ENCODE assay signal across 7 mouse cellular contexts in genomic region chr7:30280670-30281138, GRCm38 (mm10). TPM values are rescaled to one million over a fixed set of nuclear protein-coding genes. Genes with fewer than 3 reads are reported as not detected.
DNase-seq lines count a peak whose midpoint lies in the region; ATAC-seq lines count a peak whose summit lies in the region.

No protein-coding gene starts in this region.

- peak overlapping the region; percentile 65 for H3K4me3 ChIP-seq in embryonic facial prominence, embryonic 11.5 days (ENCODE audit: low read depth, low read length)
- H3K4me3 ChIP-seq in limb, embryonic 10.5 days, result peak overlapping the region; percentile 86
- peak overlapping the region; percentile 75 for H3K4me3 ChIP-seq in midbrain, embryonic 13.5 days (replicated peaks)

- peak; percentile 80 for ATAC-seq in embryonic facial prominence, embryonic 11.5 days (replicated peaks; ENCODE audit: insufficient number of reproducible peaks, low FRiP score, low TSS enrichment, low read depth)
- ATAC-seq in granulocyte monocyte progenitor cell, adult 5-6 weeks (replicated peaks; ENCODE audit: poor library complexity, severe bottlenecking), result peak; percentile 43
- peak; percentile 91 for ATAC-seq in midbrain, embryonic 13.5 days

- peak overlapping the region; percentile 53 for H3K9ac ChIP-seq in embryonic facial prominence, embryonic 11.5 days (replicated peaks; ENCODE audit: low read length)
- H3K9ac ChIP-seq in midbrain, embryonic 13.5 days (replicated peaks), result peak overlapping the region; percentile 72

- no peaks in the 10 kb centered on the region for H3K27me3 ChIP-seq in embryonic facial prominence, embryonic 11.5 days (ENCODE audit: control insufficient read depth, insufficient read depth, low read length)
- H3K27me3 ChIP-seq in limb, embryonic 10.5 days (ENCODE audit: low read depth, poor library complexity, severe bottlenecking), result 0 out of 2 replicates have a peak, but pooled peaks cover 1% of the 10 kb centered on the region
- H3K27me3 ChIP-seq in midbrain, embryonic 13.5 days, result no peaks in the 10 kb centered on the region

- H3K9me3 ChIP-seq in embryonic facial prominence, embryonic 11.5 days (replicated peaks; ENCODE audit: control insufficient read depth, low read length), result no peaks in the 10 kb centered on the region
- no peaks in the 10 kb centered on the region for H3K9me3 ChIP-seq in limb, embryonic 10.5 days (replicated peaks)
- no peaks in the 10 kb centered on the region for H3K9me3 ChIP-seq in midbrain, embryonic 13.5 days

- no peaks in the 10 kb centered on the region for H3K36me3 ChIP-seq in embryonic facial prominence, embryonic 11.5 days (replicated peaks; ENCODE audit: control insufficient read depth, insufficient read depth, low read depth, low read length)
- no peaks in the 10 kb centered on the region for H3K36me3 ChIP-seq in limb, embryonic 10.5 days
- no peaks in the 10 kb centered on the region for H3K36me3 ChIP-seq in midbrain, embryonic 13.5 days

- DNase-seq in adrenal gland, postnatal 14 days, result peak; percentile 91
- DNase-seq in embryonic facial prominence, embryonic 11.5 days (ENCODE audit: low spot score), result peak; percentile 92
- peak; percentile 88 for DNase-seq in kidney, adult 11 months
- peak; percentile 80 for DNase-seq in limb, embryonic 10.5 days (ENCODE audit: low spot score)
- peak; percentile 71 for DNase-seq in spleen, adult 12 weeks (ENCODE audit: low spot score)

- peak overlapping the region; percentile 90 for H3K27ac ChIP-seq in embryonic facial prominence, embryonic 11.5 days (replicated peaks; ENCODE audit: low read depth, low read length)
- peak overlapping the region; percentile 88 for H3K27ac ChIP-seq in limb, embryonic 10.5 days
- peak overlapping the region; percentile 98 for H3K27ac ChIP-seq in midbrain, embryonic 13.5 days

- no peaks in the 10 kb centered on the region for H3K4me1 ChIP-seq in embryonic facial prominence, embryonic 11.5 days (ENCODE audit: control insufficient read depth, insufficient read depth, low read length)
- H3K4me1 ChIP-seq in limb, embryonic 10.5 days, result peaks cover 18% of the 10 kb centered on the region
- H3K4me1 ChIP-seq in midbrain, embryonic 13.5 days (replicated peaks), result peaks cover 19% of the 10 kb centered on the region

- under 1% methylated on average over 20 of the region's 20 CpGs for WGBS in embryonic facial prominence, embryonic 11.5 days
- under 1% methylated on average over 20 of the region's 20 CpGs for WGBS in limb, embryonic 10.5 days
- WGBS in midbrain, embryonic 13.5 days, result under 1% methylated on average over 20 of the region's 20 CpGs

- H3K4me2 ChIP-seq in embryonic facial prominence, embryonic 11.5 days (ENCODE audit: low read depth, low read length), result peak overlapping the region; percentile 80
- H3K4me2 ChIP-seq in midbrain, embryonic 13.5 days (replicated peaks), result peak overlapping the region; percentile 92

RNA-seq across cellular contexts. Expression of gene Wdr62, which starts 0.5 kb away (rescaled TPM):
- total RNA-seq in adrenal gland, postnatal 14 days (2021), result 12.3 and 15.0 TPM in 2 replicates
- 5.2 and 9.3 TPM in 2 replicates for polyA plus RNA-seq in embryonic facial prominence, embryonic 11.5 days (2014; fragmentation: Nextera tagmentation; extraction: Ambion mirVana)
- 21.6 and 29.4 TPM in 2 replicates for total RNA-seq in granulocyte monocyte progenitor cell, adult 5-6 weeks (2014; fragmentation: Nextera tagmentation)
- total RNA-seq in granulocyte monocyte progenitor cell, adult 5-6 weeks (2017), result 4.0 and 5.8 TPM in 2 replicates
- polyA plus RNA-seq in limb, embryonic 10.5 days (2016; fragmentation: Nextera tagmentation; extraction: Ambion mirVana), result 15.1 and 15.5 TPM in 2 replicates
- polyA plus RNA-seq in midbrain, embryonic 13.5 days (2015; fragmentation: Nextera tagmentation; extraction: Ambion mirVana), result 5.9 and 6.4 TPM in 2 replicates

RNA-seq across cellular contexts. Expression of gene Thap8, which starts 0.8 kb away (rescaled TPM):
- 0.33 and 0.38 TPM in 2 replicates for total RNA-seq in adrenal gland, postnatal 14 days (2021)
- polyA plus RNA-seq in embryonic facial prominence, embryonic 11.5 days (2014; fragmentation: Nextera tagmentation; extraction: Ambion mirVana), result 0.28 and 0.31 TPM in 2 replicates
- not detected in 2 replicates for total RNA-seq in granulocyte monocyte progenitor cell, adult 5-6 weeks (2014; fragmentation: Nextera tagmentation)
- total RNA-seq in granulocyte monocyte progenitor cell, adult 5-6 weeks (2017), result 0.57 TPM in 1 of 2 replicates, not detected in the other
- 0.15 and 0.25 TPM in 2 replicates for polyA plus RNA-seq in limb, embryonic 10.5 days (2016; fragmentation: Nextera tagmentation; extraction: Ambion mirVana)
- polyA plus RNA-seq in midbrain, embryonic 13.5 days (2015; fragmentation: Nextera tagmentation; extraction: Ambion mirVana), result 0.68 and 0.79 TPM in 2 replicates

RNA-seq across cellular contexts. Expression of gene Clip3, which starts 10.8 kb away (rescaled TPM):
- total RNA-seq in adrenal gland, postnatal 14 days (2021), result 26.9 and 44.7 TPM in 2 replicates
- polyA plus RNA-seq in embryonic facial prominence, embryonic 11.5 days (2014; fragmentation: Nextera tagmentation; extraction: Ambion mirVana), result 52.5 and 70.5 TPM in 2 replicates
- total RNA-seq in granulocyte monocyte progenitor cell, adult 5-6 weeks (2014; fragmentation: Nextera tagmentation), result not detected in 2 replicates
- not detected in 2 replicates for total RNA-seq in granulocyte monocyte progenitor cell, adult 5-6 weeks (2017)
- 37.8 and 51.7 TPM in 2 replicates for polyA plus RNA-seq in limb, embryonic 10.5 days (2016; fragmentation: Nextera tagmentation; extraction: Ambion mirVana)
- polyA plus RNA-seq in midbrain, embryonic 13.5 days (2015; fragmentation: Nextera tagmentation; extraction: Ambion mirVana), result 92.0 and 99.2 TPM in 2 replicates

RNA-seq across cellular contexts. Expression of gene Alkbh6, which starts 27.8 kb away (rescaled TPM):
- 51.4 and 56.3 TPM in 2 replicates for total RNA-seq in adrenal gland, postnatal 14 days (2021)
- 80.7 and 92.0 TPM in 2 replicates for polyA plus RNA-seq in embryonic facial prominence, embryonic 11.5 days (2014; fragmentation: Nextera tagmentation; extraction: Ambion mirVana)
- 32.6 and 33.3 TPM in 2 replicates for total RNA-seq in granulocyte monocyte progenitor cell, adult 5-6 weeks (2014; fragmentation: Nextera tagmentation)
- 30.1 and 35.5 TPM in 2 replicates for total RNA-seq in granulocyte monocyte progenitor cell, adult 5-6 weeks (2017)
- polyA plus RNA-seq in limb, embryonic 10.5 days (2016; fragmentation: Nextera tagmentation; extraction: Ambion mirVana), result 93.3 and 107 TPM in 2 replicates
- polyA plus RNA-seq in midbrain, embryonic 13.5 days (2015; fragmentation: Nextera tagmentation; extraction: Ambion mirVana), result 128 and 132 TPM in 2 replicates

RNA-seq across cellular contexts. Expression of gene Syne4, which starts 33.9 kb away (rescaled TPM):
- total RNA-seq in adrenal gland, postnatal 14 days (2021), result 23.5 and 30.2 TPM in 2 replicates
- polyA plus RNA-seq in embryonic facial prominence, embryonic 11.5 days (2014; fragmentation: Nextera tagmentation; extraction: Ambion mirVana), result 34.5 and 44.5 TPM in 2 replicates
- total RNA-seq in granulocyte monocyte progenitor cell, adult 5-6 weeks (2014; fragmentation: Nextera tagmentation), result 6.3 and 8.7 TPM in 2 replicates
- total RNA-seq in granulocyte monocyte progenitor cell, adult 5-6 weeks (2017), result 0.99 TPM in 1 of 2 replicates, not detected in the other
- 52.9 and 92.3 TPM in 2 replicates for polyA plus RNA-seq in limb, embryonic 10.5 days (2016; fragmentation: Nextera tagmentation; extraction: Ambion mirVana)
- polyA plus RNA-seq in midbrain, embryonic 13.5 days (2015; fragmentation: Nextera tagmentation; extraction: Ambion mirVana), result 10.8 and 11.7 TPM in 2 replicates

Comparison
In these comparisons a context has a peak if more than half of its experiments do, and no peak if none do; other contexts are left out.
1. Peak in every context shown above with its lines: DNase-seq, ATAC-seq, H3K4me3 ChIP-seq and H3K27ac ChIP-seq.